8 mouse cellular contexts compared by ENCODE assay signal in genomic region chr15:85645971-85646638, GRCm38 (mm10).
A peak's percentile ranks its signal among the peaks of the same experiment; 100 is the strongest.
DNase-seq lines count a peak whose midpoint lies in the region; ATAC-seq lines count a peak whose summit lies in the region.

No protein-coding gene starts in this region.

- peak; percentile 51 for DNase-seq in right cerebral cortex, postnatal 14 days
- DNase-seq in right cerebral cortex, postnatal 25 days: no peak
- DNase-seq in embryonic facial prominence, embryonic 11.5 days (ENCODE audit: low spot score): peak; percentile 64
- DNase-seq in lung, postnatal 10 days: peak; percentile 85
- DNase-seq in ovary, postnatal 36 days (ENCODE audit: low spot score): peak; percentile 75
- no peak for DNase-seq in frontal cortex, postnatal 14 days (ENCODE audit: low spot score in 2 of 2)

- WGBS in embryonic facial prominence, embryonic 11.5 days: 2% methylated on average over 33 of the region's 33 CpGs
- WGBS in heart, embryonic 12.5 days: under 1% methylated on average over 33 of the region's 33 CpGs
- WGBS in kidney, embryonic 14.5 days: under 1% methylated on average over 33 of the region's 33 CpGs

- peak overlapping the region; percentile 78 for H3K4me2 ChIP-seq in embryonic facial prominence, embryonic 11.5 days (ENCODE audit: low read depth, low read length)
- peak overlapping the region; percentile 82 for H3K4me2 ChIP-seq in heart, embryonic 12.5 days
- H3K4me2 ChIP-seq in kidney, embryonic 14.5 days (replicated peaks; ENCODE audit: low read depth, low read length): peak overlapping the region; percentile 79

- ATAC-seq in embryonic facial prominence, embryonic 11.5 days (replicated peaks; ENCODE audit: insufficient number of reproducible peaks, low FRiP score, low TSS enrichment, low read depth): no peak; the same call in 1 of the 2 replicates
- peak; percentile 44; the same call in 1 of the 2 replicates for ATAC-seq in heart, embryonic 12.5 days (ENCODE audit: insufficient number of reproducible peaks, low FRiP score)
- ATAC-seq in kidney, embryonic 14.5 days (ENCODE audit: low FRiP score, low TSS enrichment): peak; percentile 74

- peaks cover 11% of the 10 kb centered on the region for H3K27me3 ChIP-seq in embryonic facial prominence, embryonic 11.5 days (ENCODE audit: control insufficient read depth, insufficient read depth, low read length)
- H3K27me3 ChIP-seq in heart, embryonic 12.5 days (replicated peaks): peaks cover 28% of the 10 kb centered on the region
- H3K27me3 ChIP-seq in kidney, embryonic 14.5 days (ENCODE audit: control insufficient read depth, insufficient read depth, low read length): no peaks in the 10 kb centered on the region

- peak overlapping the region; percentile 41; the same call in 1 of the 2 replicates for H3K27ac ChIP-seq in embryonic facial prominence, embryonic 11.5 days (replicated peaks; ENCODE audit: low read depth, low read length)
- peak overlapping the region; percentile 61 for H3K27ac ChIP-seq in heart, embryonic 12.5 days (ENCODE audit: poor library complexity, severe bottlenecking)
- H3K27ac ChIP-seq in kidney, embryonic 14.5 days (ENCODE audit: low read depth, low read length): peak overlapping the region; percentile 85; the same call in 1 of the 2 replicates

- peaks cover 9% of the 10 kb centered on the region for H3K4me1 ChIP-seq in embryonic facial prominence, embryonic 11.5 days (ENCODE audit: control insufficient read depth, insufficient read depth, low read length)
- peaks cover 14% of the 10 kb centered on the region for H3K4me1 ChIP-seq in heart, embryonic 12.5 days (replicated peaks)
- H3K4me1 ChIP-seq in kidney, embryonic 14.5 days (ENCODE audit: control insufficient read depth, insufficient read depth, low read length): peaks cover 13% of the 10 kb centered on the region

- no peaks in the 10 kb centered on the region for H3K36me3 ChIP-seq in embryonic facial prominence, embryonic 11.5 days (replicated peaks; ENCODE audit: control insufficient read depth, insufficient read depth, low read depth, low read length)
- H3K36me3 ChIP-seq in heart, embryonic 12.5 days: no peaks in the 10 kb centered on the region
- no peaks in the 10 kb centered on the region for H3K36me3 ChIP-seq in kidney, embryonic 14.5 days (ENCODE audit: control insufficient read depth, insufficient read depth, low read length)

- peak overlapping the region; percentile 38 for H3K4me3 ChIP-seq in embryonic facial prominence, embryonic 11.5 days (ENCODE audit: low read depth, low read length)
- H3K4me3 ChIP-seq in heart, embryonic 12.5 days: peak overlapping the region; percentile 54
- peak overlapping the region; percentile 50 for H3K4me3 ChIP-seq in kidney, embryonic 14.5 days (ENCODE audit: low read length)

- no peaks in the 10 kb centered on the region for H3K9me3 ChIP-seq in embryonic facial prominence, embryonic 11.5 days (replicated peaks; ENCODE audit: control insufficient read depth, low read length)
- no peaks in the 10 kb centered on the region for H3K9me3 ChIP-seq in heart, embryonic 12.5 days (replicated peaks)
- H3K9me3 ChIP-seq in kidney, embryonic 14.5 days (ENCODE audit: control insufficient read depth, low read length): no peaks in the 10 kb centered on the region

- peak overlapping the region; percentile 83 for H3K9ac ChIP-seq in embryonic facial prominence, embryonic 11.5 days (replicated peaks; ENCODE audit: low read length)
- peak overlapping the region; percentile 78 for H3K9ac ChIP-seq in heart, embryonic 12.5 days
- peak overlapping the region; percentile 82 for H3K9ac ChIP-seq in kidney, embryonic 14.5 days (ENCODE audit: low read depth, low read length)

Comparison
In these comparisons a context has a peak if more than half of its experiments do, and no peak if none do; other contexts are left out.
1. DNase-seq: peak in right cerebral cortex, postnatal 14 days (single experiment), embryonic facial prominence, embryonic 11.5 days (single experiment), lung, postnatal 10 days (single experiment) and ovary, postnatal 36 days (single experiment); none in right cerebral cortex, postnatal 25 days (single experiment) and frontal cortex, postnatal 14 days (0 of 2).
2. Peak in every context shown above with its lines, with median percentiles within 50 percentile points of each other: H3K27ac ChIP-seq, H3K4me2 ChIP-seq, H3K4me3 ChIP-seq and H3K9ac ChIP-seq.